Mouse (Mus musculus): ENCODE measurements around the gene Mpz.

DNA sequence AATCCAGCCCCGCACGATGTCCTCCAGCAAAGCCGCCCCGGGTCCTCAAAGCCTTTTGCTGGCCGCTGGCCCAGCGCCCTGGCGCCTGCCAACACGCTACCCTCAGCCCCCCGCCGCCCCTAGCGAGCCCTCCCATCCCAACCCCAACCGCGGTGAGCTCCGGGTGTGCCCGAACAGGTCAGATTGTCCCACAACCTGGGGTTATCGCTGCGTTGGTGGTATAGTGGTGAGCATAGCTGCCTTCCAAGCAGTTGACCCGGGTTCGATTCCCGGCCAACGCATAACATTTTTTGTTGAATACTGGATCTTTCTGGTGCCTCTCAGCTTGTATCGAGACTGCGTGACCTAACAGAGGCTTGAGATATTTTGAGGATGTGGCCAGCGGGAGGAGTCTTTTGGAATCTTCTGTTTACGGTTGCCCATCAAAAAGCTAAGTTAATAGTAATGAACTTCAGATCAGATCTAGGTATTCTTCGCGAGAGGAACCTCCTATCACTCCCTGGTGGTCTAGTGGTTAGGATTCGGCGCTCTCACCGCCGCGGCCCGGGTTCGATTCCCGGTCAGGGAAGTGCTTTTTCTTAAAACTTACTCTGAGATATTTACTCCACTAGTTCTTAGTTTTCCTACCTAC is 47.8 kb upstream of the Mpz start:
- TF ChIP-seq ZNF384 (IDR thresholded peaks at IDR 0.05; ENCODE audit: low read depth, low read length) = no peak
- TF ChIP-seq HCFC1 (IDR thresholded peaks at IDR 0.05; ENCODE audit: borderline replicate concordance, insufficient read depth, low read length) = no peak
